Mouse (Mus musculus): ENCODE measurements at regions not wholly inside any gene's neighbourhood (a gene's known extent, or its start where the extent isn't known, plus 50 kb on each side); places are given as distances from the start of the nearest gene placed in this dataset.

DNA sequence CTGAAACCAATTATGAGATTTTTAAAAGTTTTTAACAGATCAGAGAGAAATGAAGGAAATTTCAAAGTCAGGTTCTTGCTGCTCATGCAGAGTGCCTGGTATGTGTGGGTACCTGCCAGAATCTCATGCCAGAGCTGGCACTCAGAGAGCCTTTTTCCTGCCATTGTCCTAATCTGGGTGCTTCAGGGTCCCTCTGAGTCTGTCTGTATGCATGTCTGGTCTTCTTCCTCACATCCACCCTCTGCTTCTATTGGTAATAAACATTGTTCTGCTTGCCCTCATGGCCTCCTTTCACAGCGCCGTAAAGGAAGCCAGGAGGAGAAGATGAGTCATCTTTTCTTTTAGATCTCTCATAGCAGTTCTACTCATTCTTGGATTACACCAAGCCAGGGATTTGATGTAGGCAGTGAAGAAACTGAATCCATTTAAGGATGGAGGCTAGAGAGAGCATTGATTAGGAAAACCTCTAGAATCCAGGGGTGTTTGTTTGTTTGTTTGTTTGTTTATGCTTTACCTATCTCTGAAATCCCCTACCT is 55.8 kb upstream of the Bmper start:
- no peak for TF ChIP-seq GATA1 (IDR thresholded peaks at IDR 0.05; ENCODE audit: borderline replicate concordance, low read length)
- no peak for TF ChIP-seq FLI1 (IDR thresholded peaks at IDR 0.05; ENCODE audit: low read length)
- no peaks in the 10 kb centered on the region for H3K4me1 ChIP-seq
- peaks cover 2% of the 10 kb centered on the region for H3K27me3 ChIP-seq (replicated peaks)

GRCm38 (mm10) chr9:23167716-23168115 is 55.2 kb upstream of the Bmper start:
- Histone ChIP-seq H3K27me3 (replicated peaks) (peaks cover 2% of the 10 kb centered on the region), H3K4me3 (replicated peaks) (no peak overlapping the region)

More for the DNA sequence above, 55.8 kb upstream of the Bmper start:
- H3K9me3 ChIP-seq, result no peaks in the 10 kb centered on the region; the same call in 1 of the 2 replicates
- H3K4me3 ChIP-seq (replicated peaks), result no peak overlapping the region
- no peaks in the 10 kb centered on the region for H3K36me3 ChIP-seq (replicated peaks; ENCODE audit: low read length)

DNA sequence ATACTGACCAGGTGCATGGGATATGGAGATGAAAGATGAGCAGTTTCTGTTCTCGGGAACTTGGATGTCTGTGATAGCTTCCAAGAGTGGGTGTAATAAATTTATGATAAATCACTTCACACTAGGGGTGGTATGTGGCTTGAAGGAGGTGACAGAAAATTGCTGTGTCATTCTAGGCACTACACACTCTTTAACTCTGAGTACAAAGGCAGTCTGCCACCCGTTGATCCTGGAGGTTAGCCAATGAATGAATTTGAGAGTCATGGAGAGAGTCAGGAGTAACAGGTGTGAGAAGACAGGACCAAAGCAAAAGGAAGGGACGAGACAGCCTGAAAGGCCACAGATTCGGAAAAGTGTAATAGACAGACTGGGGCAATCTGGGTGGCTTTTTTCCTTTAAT is 54.7 kb upstream of the Bmper start:
- Histone ChIP-seq H3K27me3 (replicated peaks) (peaks cover 2% of the 10 kb centered on the region), H3K4me1 (no peaks in the 10 kb centered on the region), H3K9me3 (no peaks in the 10 kb centered on the region; the same call in 1 of the 2 replicates), H3K36me3 (replicated peaks; ENCODE audit: low read length) (no peaks in the 10 kb centered on the region), H3K4me3 (replicated peaks) (no peak overlapping the region)
- TF ChIP-seq GATA1 (IDR thresholded peaks at IDR 0.05; ENCODE audit: borderline replicate concordance, low read length), result no peak
- no peak for TF ChIP-seq FLI1 (IDR thresholded peaks at IDR 0.05; ENCODE audit: low read length)

More at GRCm38 (mm10) chr9:23167716-23168115, 55.2 kb upstream of the Bmper start:
- Histone ChIP-seq H3K36me3 (replicated peaks; ENCODE audit: low read length) (no peaks in the 10 kb centered on the region), H3K9me3 (no peaks in the 10 kb centered on the region; the same call in 1 of the 2 replicates), H3K4me1 (no peaks in the 10 kb centered on the region)
- TF ChIP-seq GATA1 (IDR thresholded peaks at IDR 0.05; ENCODE audit: borderline replicate concordance, low read length) (no peak), FLI1 (IDR thresholded peaks at IDR 0.05; ENCODE audit: low read length) (no peak)

DNA sequence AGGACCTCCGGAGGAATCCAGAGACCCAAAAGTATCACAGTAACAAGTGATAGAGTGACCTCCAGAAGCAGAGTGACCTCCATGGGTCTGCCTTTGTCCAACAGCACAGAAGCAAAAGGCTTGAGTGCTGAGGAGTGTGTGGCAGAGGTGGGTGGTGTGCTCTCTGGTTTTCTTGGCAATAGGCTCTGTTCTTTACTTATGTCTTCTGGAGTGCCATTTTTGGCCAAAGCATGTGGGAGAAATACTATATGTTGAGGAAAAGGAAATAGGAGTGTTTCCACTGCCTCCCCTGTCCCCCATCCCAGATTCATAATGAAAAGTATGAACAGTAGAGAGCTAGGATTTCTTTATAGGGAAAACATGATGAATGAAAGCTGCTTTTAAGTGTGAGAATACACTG is 51.5 kb upstream of the Bmper start:
- Histone ChIP-seq H3K9me3 (no peaks in the 10 kb centered on the region; the same call in 1 of the 2 replicates), H3K4me3 (replicated peaks) (no peak overlapping the region), H3K36me3 (replicated peaks; ENCODE audit: low read length) (no peaks in the 10 kb centered on the region), H3K27me3 (replicated peaks) (peaks cover 2% of the 10 kb centered on the region), H3K4me1 (no peaks in the 10 kb centered on the region)
- TF ChIP-seq GATA1 (IDR thresholded peaks at IDR 0.05; ENCODE audit: borderline replicate concordance, low read length), result no peak
- no peak for TF ChIP-seq FLI1 (IDR thresholded peaks at IDR 0.05; ENCODE audit: low read length)

All from megakaryocyte, embryonic 14.5 days (primary cell).